26 mouse cellular contexts compared by ENCODE assay signal in genomic region chr6:32465129-32465528, GRCm38 (mm10).
A peak's percentile ranks its signal among the peaks of the same experiment; 100 is the strongest.
DNase-seq lines count a peak whose midpoint lies in the region; ATAC-seq and TF ChIP-seq lines count a peak whose summit lies in the region.
"Had no signal": no experiment of that assay in that cellular context is flagged by ENCODE, and none has a peak within 500 bp of the region (broad histone marks: within the 10 kb centered on the region; RNA-seq: fewer than 3 reads in every experiment).

No protein-coding gene starts in this region.

- 33% methylated on average over 8 of the region's 8 CpGs for WGBS in heart, embryonic 15.5 days
- WGBS in liver, embryonic 12.5 days (ENCODE audit: insufficient replicate concordance), result 41% methylated on average over 8 of the region's 8 CpGs
- 62% methylated on average over 8 of the region's 8 CpGs for WGBS in liver, postnatal 0 days (ENCODE audit: insufficient replicate concordance)
- WGBS in liver, embryonic 15.5 days (ENCODE audit: insufficient replicate concordance), result 37% methylated on average over 8 of the region's 8 CpGs

- DNase-seq in heart, postnatal 14 days, result no peak
- no peak for DNase-seq in liver, postnatal 0 days
- no peak for DNase-seq in kidney, postnatal 25 days
- no peak for DNase-seq in lung, postnatal 25 days (ENCODE audit: low spot score)
- DNase-seq: adrenal gland, adult 2 months; adrenal gland, postnatal 36 days; B cell, adult 2 months; cerebellum, adult 2 months; cerebellum, postnatal 14 days; forebrain, postnatal 0 days; heart, postnatal 10 days; kidney, adult 9 months; kidney, postnatal 10 days; layer of hippocampus, adult 9-11 months; lung, postnatal 4 days; right cerebral cortex, postnatal 25 days; thymus, postnatal 14 days had no signal

- no peaks in the 10 kb centered on the region for H3K9me3 ChIP-seq in heart, embryonic 15.5 days (replicated peaks)
- H3K9me3 ChIP-seq in liver, embryonic 12.5 days (replicated peaks), result no peaks in the 10 kb centered on the region
- H3K9me3 ChIP-seq in liver, postnatal 0 days (ENCODE audit: low read length), result no peaks in the 10 kb centered on the region
- no peaks in the 10 kb centered on the region for H3K9me3 ChIP-seq in liver, embryonic 15.5 days (replicated peaks)
- H3K9me3 ChIP-seq: embryonic facial prominence, embryonic 10.5 days; embryonic facial prominence, embryonic 15.5 days; forebrain, embryonic 12.5 days; hindbrain, embryonic 13.5 days; stomach, embryonic 15.5 days had no signal

- H3K4me2 ChIP-seq in heart, embryonic 15.5 days, result peak overlapping the region; percentile 29; the same call in 1 of the 2 replicates
- H3K4me2 ChIP-seq in liver, embryonic 12.5 days, result peak overlapping the region; percentile 58
- no peak overlapping the region for H3K4me2 ChIP-seq in liver, postnatal 0 days (ENCODE audit: low read depth, low read length)
- peak overlapping the region; percentile 35 for H3K4me2 ChIP-seq in liver, embryonic 15.5 days
- H3K4me2 ChIP-seq: embryonic facial prominence, embryonic 15.5 days; forebrain, embryonic 12.5 days; hindbrain, embryonic 13.5 days; stomach, embryonic 15.5 days had no signal

- TF ChIP-seq CTCF in liver, postnatal 0 days (IDR thresholded peaks at IDR 0.05; ENCODE audit: low read depth), result no peak

- H3K9ac ChIP-seq in heart, embryonic 15.5 days, result no peak overlapping the region
- H3K9ac ChIP-seq in liver, embryonic 12.5 days, result peak overlapping the region; percentile 46; the same call in 1 of the 2 replicates
- H3K9ac ChIP-seq in liver, postnatal 0 days (replicated peaks), result no peak overlapping the region
- no peak overlapping the region for H3K9ac ChIP-seq in liver, embryonic 15.5 days
- H3K9ac ChIP-seq: embryonic facial prominence, embryonic 15.5 days; forebrain, embryonic 12.5 days; forebrain, postnatal 0 days; hindbrain, embryonic 13.5 days; stomach, embryonic 15.5 days had no signal

- no peak for TF ChIP-seq EP300 in liver, postnatal 0 days (IDR thresholded peaks at IDR 0.05; ENCODE audit: low read depth)

- peak overlapping the region; percentile 59 for H3K27ac ChIP-seq in heart, embryonic 15.5 days
- peak overlapping the region; percentile 79 for H3K27ac ChIP-seq in liver, embryonic 12.5 days
- H3K27ac ChIP-seq in liver, postnatal 0 days (ENCODE audit: low read depth), result no peak overlapping the region
- H3K27ac ChIP-seq in liver, embryonic 15.5 days (replicated peaks), result peak overlapping the region; percentile 41
- H3K27ac ChIP-seq: embryonic facial prominence, embryonic 10.5 days; forebrain, embryonic 12.5 days; stomach, embryonic 15.5 days had no signal

- H3K4me1 ChIP-seq in heart, embryonic 15.5 days (replicated peaks), result peaks cover 25% of the 10 kb centered on the region
- peaks cover 31% of the 10 kb centered on the region for H3K4me1 ChIP-seq in liver, embryonic 12.5 days
- H3K4me1 ChIP-seq in liver, postnatal 0 days (ENCODE audit: insufficient read depth), result no peaks in the 10 kb centered on the region; the same call in 1 of the 2 replicates
- H3K4me1 ChIP-seq in liver, embryonic 15.5 days (replicated peaks), result peaks cover 21% of the 10 kb centered on the region
- H3K4me1 ChIP-seq: stomach, embryonic 15.5 days had no signal

- intact Hi-C loops in heart, postnatal 14 days (cut with DNase I), result no loop called here

- H3K36me3 ChIP-seq in heart, embryonic 15.5 days, result no peaks in the 10 kb centered on the region
- no peaks in the 10 kb centered on the region for H3K36me3 ChIP-seq in liver, embryonic 12.5 days
- H3K36me3 ChIP-seq in liver, postnatal 0 days (replicated peaks; ENCODE audit: insufficient read depth, low read length), result no peaks in the 10 kb centered on the region
- no peaks in the 10 kb centered on the region for H3K36me3 ChIP-seq in liver, embryonic 15.5 days (replicated peaks)
- H3K36me3 ChIP-seq: embryonic facial prominence, embryonic 10.5 days; embryonic facial prominence, embryonic 15.5 days; forebrain, embryonic 12.5 days; hindbrain, embryonic 13.5 days; stomach, embryonic 15.5 days had no signal

- H3K27me3 ChIP-seq in heart, embryonic 15.5 days, result no peaks in the 10 kb centered on the region
- H3K27me3 ChIP-seq in liver, embryonic 12.5 days (replicated peaks), result peaks cover 20% of the 10 kb centered on the region; the same call in 1 of the 2 replicates
- H3K27me3 ChIP-seq in liver, postnatal 0 days (ENCODE audit: insufficient read depth, low read length), result no peaks in the 10 kb centered on the region
- H3K27me3 ChIP-seq in liver, embryonic 15.5 days, result peaks cover 4% of the 10 kb centered on the region; the same call in 1 of the 2 replicates
- H3K27me3 ChIP-seq: embryonic facial prominence, embryonic 15.5 days; forebrain, embryonic 12.5 days; hindbrain, embryonic 13.5 days; stomach, embryonic 15.5 days had no signal

- no peak for ATAC-seq in heart, embryonic 15.5 days (replicated peaks; ENCODE audit: insufficient number of reproducible peaks, insufficient read depth, low FRiP score, low read depth)
- ATAC-seq in liver, embryonic 12.5 days, result peak; percentile 49
- ATAC-seq in liver, postnatal 0 days, result no peak
- ATAC-seq in liver, embryonic 15.5 days (ENCODE audit: insufficient read depth), result peak; percentile 57; the same call in 1 of the 2 replicates
- ATAC-seq: forebrain, postnatal 0 days; intestine, postnatal 0 days had no signal

- no peak overlapping the region for H3K4me3 ChIP-seq in heart, embryonic 15.5 days
- H3K4me3 ChIP-seq in liver, embryonic 12.5 days, result no peak overlapping the region
- H3K4me3 ChIP-seq in liver, postnatal 0 days (ENCODE audit: low read depth, low read length), result no peak overlapping the region
- H3K4me3 ChIP-seq in liver, embryonic 15.5 days (replicated peaks), result no peak overlapping the region
- H3K4me3 ChIP-seq: embryonic facial prominence, embryonic 10.5 days; embryonic facial prominence, embryonic 15.5 days; forebrain, embryonic 12.5 days; hindbrain, embryonic 13.5 days; stomach, embryonic 15.5 days had no signal

Comparison
In these comparisons a context has a peak if more than half of its experiments do, and no peak if none do; other contexts are left out.
1. ATAC-seq: peak in liver, embryonic 12.5 days (single experiment) and liver, embryonic 15.5 days (single experiment); none in heart, embryonic 15.5 days (single experiment) and liver, postnatal 0 days (single experiment).